Mouse (Mus musculus): Measurements from ENCODE around the gene Hexim2. TPM values are rescaled to one million over a fixed set of nuclear protein-coding genes. Genes with fewer than 3 reads are reported as not detected.
A peak's percentile ranks its signal among the peaks of the same experiment; 100 is the strongest.

The Hexim2 gene
- polyA plus RNA-seq, 1 experiment from 2014 or later, result 8.8 TPM

DNA sequence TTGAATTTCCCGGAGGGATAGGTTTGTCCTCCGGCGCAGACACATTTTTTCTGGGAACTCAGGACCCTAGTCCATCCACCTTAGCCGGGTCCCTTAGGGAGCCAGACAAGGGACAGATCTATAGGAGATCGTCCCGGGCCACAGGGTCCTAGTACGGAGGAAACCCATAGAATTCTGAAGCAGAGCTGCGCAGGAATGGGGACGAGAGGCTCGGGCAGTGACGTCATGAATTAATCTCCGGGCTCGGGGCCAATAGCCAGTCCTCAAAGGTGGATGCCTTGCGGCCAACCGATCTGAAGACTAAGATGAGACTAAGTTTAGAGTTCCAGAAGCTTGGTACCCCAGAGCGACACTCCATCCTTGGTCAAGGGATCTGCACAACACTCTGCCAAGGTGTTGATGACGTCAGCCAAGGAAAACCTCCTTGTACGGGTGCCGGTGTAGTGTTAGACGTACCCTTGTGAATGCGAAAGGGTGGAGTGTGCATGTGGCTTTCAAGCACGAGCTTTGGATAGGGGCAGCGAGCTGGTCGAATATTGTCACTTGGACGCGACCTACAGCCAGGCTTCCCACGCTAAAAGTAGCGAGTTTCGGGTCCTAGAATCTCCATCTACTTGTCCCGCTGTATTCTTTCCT is 30.2 kb upstream of the Hexim2 start:
- 3% methylated on average over 30 of the region's 30 CpGs for WGBS
- ATAC-seq, result peak; percentile 11

GRCm38 (mm10) chr11:103102725-103103349 is 29.4 kb upstream of the Hexim2 start:
- Histone ChIP-seq H3K9ac (peak overlapping the region; percentile 26), H3K4me3 (replicated peaks) (peak overlapping the region; percentile 59), H3K27me3 (replicated peaks) (peaks cover 9% of the 10 kb centered on the region; the same call in 1 of the 2 replicates), H3K27ac (0 out of 2 replicates have a peak overlapping the region, but pooled peaks have one; percentile 20), H3K4me2 (replicated peaks) (peak overlapping the region; percentile 95), H3K9me3 (no peaks in the 10 kb centered on the region), H3K36me3 (0 out of 2 replicates have a peak, but pooled peaks cover 3% of the 10 kb centered on the region), H3K4me1 (replicated peaks) (peaks cover 26% of the 10 kb centered on the region)
- peak; percentile 92 for ATAC-seq
- 2% methylated on average over 35 of the region's 35 CpGs for WGBS

More for the DNA sequence above, 30.2 kb upstream of the Hexim2 start:
- H3K4me1 ChIP-seq (replicated peaks), result peaks cover 34% of the 10 kb centered on the region
- peaks cover 9% of the 10 kb centered on the region; the same call in 1 of the 2 replicates for H3K27me3 ChIP-seq (replicated peaks)
- peak overlapping the region; percentile 59 for H3K4me3 ChIP-seq (replicated peaks)
- peak overlapping the region; percentile 95 for H3K4me2 ChIP-seq (replicated peaks)
- no peak overlapping the region for H3K27ac ChIP-seq
- 0 out of 2 replicates have a peak, but pooled peaks cover 3% of the 10 kb centered on the region for H3K36me3 ChIP-seq
- no peaks in the 10 kb centered on the region for H3K9me3 ChIP-seq
- peak overlapping the region; percentile 61 for H3K9ac ChIP-seq

DNA sequence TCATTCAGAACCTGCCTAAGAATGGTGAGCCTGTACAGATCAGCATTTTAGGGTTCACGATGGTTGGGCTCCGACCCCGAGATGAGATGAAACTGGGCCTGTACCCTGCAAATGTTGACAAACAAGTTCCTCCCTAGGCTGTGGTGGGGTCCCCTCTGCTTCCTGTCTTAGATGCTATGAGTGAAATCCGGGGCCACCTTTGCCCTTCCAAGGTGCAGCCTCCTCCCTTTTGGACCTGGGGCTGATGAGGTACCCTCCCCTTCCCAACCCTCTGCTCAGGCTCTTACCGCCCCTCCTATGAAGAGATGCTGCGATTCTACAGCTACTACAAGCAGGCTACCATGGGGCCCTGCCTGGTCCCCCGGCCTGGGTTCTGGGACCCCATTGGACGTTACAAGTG is 28.6 kb upstream of the Hexim2 start:
- Histone ChIP-seq H3K9me3 (no peaks in the 10 kb centered on the region), H3K27ac (no peak overlapping the region), H3K36me3 (0 out of 2 replicates have a peak, but pooled peaks cover 3% of the 10 kb centered on the region), H3K9ac (0 out of 2 replicates have a peak overlapping the region, but pooled peaks have one; percentile 8), H3K27me3 (replicated peaks) (peaks cover 9% of the 10 kb centered on the region; the same call in 1 of the 2 replicates), H3K4me1 (replicated peaks) (peaks cover 26% of the 10 kb centered on the region), H3K4me2 (replicated peaks) (peak overlapping the region; percentile 95), H3K4me3 (replicated peaks) (peak overlapping the region; percentile 59)
- WGBS, result 55% methylated on average over 8 of the region's 8 CpGs
- no peak for ATAC-seq

- H3K4me1 ChIP-seq (replicated peaks), result peaks cover 26% of the 10 kb centered on the region
- 64% methylated on average over 7 of the region's 7 CpGs for WGBS
- peak; percentile 4; the same call in 1 of the 2 replicates for ATAC-seq
- no peak overlapping the region for H3K27ac ChIP-seq
- H3K9me3 ChIP-seq, result no peaks in the 10 kb centered on the region
- no peak overlapping the region for H3K4me3 ChIP-seq (replicated peaks)
- H3K4me2 ChIP-seq (replicated peaks), result peak overlapping the region; percentile 31
- H3K9ac ChIP-seq, result no peak overlapping the region
- peaks cover 3% of the 10 kb centered on the region; the same call in 1 of the 2 replicates for H3K36me3 ChIP-seq
- H3K27me3 ChIP-seq (replicated peaks), result peaks cover 9% of the 10 kb centered on the region; the same call in 1 of the 2 replicates
Observed at GRCm38 (mm10) chr11:103104469-103104868, 27.8 kb upstream of the Hexim2 start.

DNA sequence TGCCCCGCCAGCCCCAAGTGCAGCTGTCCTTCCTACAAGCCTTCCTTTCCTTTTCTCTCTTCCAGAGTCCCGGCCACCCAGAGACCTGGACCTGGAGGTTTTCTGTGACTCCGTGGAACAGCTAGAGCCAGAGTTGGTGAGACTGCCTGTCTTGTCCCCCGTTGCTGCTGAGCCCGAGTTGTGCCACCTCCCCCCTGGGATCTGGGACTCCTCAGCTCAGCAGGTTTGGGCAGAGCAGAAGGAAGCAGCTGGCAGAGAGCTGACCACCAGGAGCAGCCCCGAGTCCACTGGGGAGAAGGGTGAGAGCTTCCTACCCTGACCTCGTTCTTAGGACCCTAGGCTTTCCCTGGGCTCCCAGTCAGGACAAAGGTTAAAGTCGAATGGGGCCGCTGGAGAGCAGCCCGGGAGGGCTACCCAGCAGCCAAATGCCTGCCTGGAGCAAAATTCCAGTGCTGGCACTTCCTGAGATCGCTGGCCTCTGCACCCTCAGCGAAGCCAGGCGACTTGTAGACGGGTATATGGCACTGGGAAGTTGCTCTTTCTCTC is 27.0 kb upstream of the Hexim2 start:
- ATAC-seq, result no peak
- Histone ChIP-seq H3K4me2 (replicated peaks) (peak overlapping the region; percentile 31; the same call in 1 of the 2 replicates), H3K36me3 (peaks cover 3% of the 10 kb centered on the region; the same call in 1 of the 2 replicates), H3K9me3 (no peaks in the 10 kb centered on the region), H3K9ac (no peak overlapping the region), H3K27me3 (replicated peaks) (peaks cover 9% of the 10 kb centered on the region; the same call in 1 of the 2 replicates), H3K4me3 (replicated peaks) (no peak overlapping the region), H3K4me1 (replicated peaks) (peaks cover 26% of the 10 kb centered on the region), H3K27ac (no peak overlapping the region)
- WGBS, result 50% methylated on average over 14 of the region's 14 CpGs

- Histone ChIP-seq H3K4me2 (replicated peaks) (peak overlapping the region; percentile 14; the same call in 1 of the 2 replicates), H3K36me3 (peaks cover 3% of the 10 kb centered on the region; the same call in 1 of the 2 replicates), H3K9ac (no peak overlapping the region), H3K4me1 (replicated peaks) (peaks cover 26% of the 10 kb centered on the region), H3K27ac (no peak overlapping the region), H3K27me3 (replicated peaks) (peaks cover 6% of the 10 kb centered on the region; the same call in 1 of the 2 replicates), H3K9me3 (no peaks in the 10 kb centered on the region), H3K4me3 (replicated peaks) (no peak overlapping the region)
- no peak for ATAC-seq
- WGBS, result 81% methylated on average over 6 of the region's 6 CpGs
Observed at GRCm38 (mm10) chr11:103105810-103106209, 26.4 kb upstream of the Hexim2 start.

- Histone ChIP-seq H3K4me3 (replicated peaks) (no peak overlapping the region), H3K9ac (no peak overlapping the region), H3K4me1 (replicated peaks) (peaks cover 22% of the 10 kb centered on the region), H3K36me3 (peaks cover 3% of the 10 kb centered on the region; the same call in 1 of the 2 replicates), H3K4me2 (replicated peaks) (no peak overlapping the region), H3K27me3 (replicated peaks) (peaks cover under 1% of the 10 kb centered on the region; the same call in 1 of the 2 replicates), H3K27ac (no peak overlapping the region), H3K9me3 (no peaks in the 10 kb centered on the region)
- ATAC-seq, result no peak
- 76% methylated on average over 4 of the region's 4 CpGs for WGBS
Observed at GRCm38 (mm10) chr11:103106386-103106785, 25.8 kb upstream of the Hexim2 start.

GRCm38 (mm10) chr11:103111301-103111700 is 20.9 kb upstream of the Hexim2 start:
- no peak for ATAC-seq
- H3K9ac ChIP-seq, result 0 out of 2 replicates have a peak overlapping the region, but pooled peaks have one; percentile 55
- H3K4me3 ChIP-seq (replicated peaks), result peak overlapping the region; percentile 38
- H3K9me3 ChIP-seq, result no peaks in the 10 kb centered on the region
- no peaks in the 10 kb centered on the region for H3K27me3 ChIP-seq (replicated peaks)
- peaks cover 21% of the 10 kb centered on the region; the same call in 1 of the 2 replicates for H3K4me1 ChIP-seq (replicated peaks)
- WGBS, result 16% methylated on average over 10 of the region's 10 CpGs
- H3K36me3 ChIP-seq, result peaks cover 3% of the 10 kb centered on the region; the same call in 1 of the 2 replicates
- peak overlapping the region; percentile 82 for H3K4me2 ChIP-seq (replicated peaks)
- H3K27ac ChIP-seq, result no peak overlapping the region

DNA sequence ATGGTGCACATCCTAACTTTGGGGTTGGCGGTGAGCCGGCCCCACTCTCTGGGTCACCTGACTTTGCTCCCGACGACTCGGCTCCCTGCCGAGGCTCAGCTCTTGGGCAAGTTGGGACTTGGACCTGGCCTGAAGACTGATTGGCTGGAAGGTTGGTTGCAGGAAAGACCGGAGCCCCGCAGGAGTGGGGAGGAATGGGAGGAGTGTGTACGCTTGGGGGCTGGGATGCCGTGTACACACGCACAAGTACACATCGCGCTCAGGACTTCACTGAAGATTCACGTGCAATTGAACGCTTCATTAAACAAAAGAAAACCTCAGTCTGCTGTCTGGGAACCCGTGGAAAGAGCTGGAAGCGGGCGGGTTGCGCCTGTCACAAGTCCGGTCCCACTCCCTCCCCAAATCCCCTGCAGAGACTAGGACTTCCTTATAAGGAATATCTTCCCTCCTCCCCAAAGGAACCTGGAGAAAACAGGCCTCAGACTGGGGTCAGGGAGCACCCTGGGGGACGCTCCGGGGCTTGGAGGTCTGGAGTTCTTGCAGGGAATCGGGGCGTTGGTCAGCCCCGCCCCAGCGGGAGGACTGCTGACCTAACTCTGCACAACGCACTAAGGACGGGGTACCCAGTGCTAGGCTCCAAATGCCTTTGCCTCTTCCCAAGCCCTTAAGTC is 20.2 kb upstream of the Hexim2 start:
- Histone ChIP-seq H3K9ac (peak overlapping the region; percentile 55), H3K27me3 (replicated peaks) (no peaks in the 10 kb centered on the region), H3K36me3 (no peaks in the 10 kb centered on the region; the same call in 1 of the 2 replicates), H3K9me3 (no peaks in the 10 kb centered on the region), H3K4me2 (replicated peaks) (peak overlapping the region; percentile 82), H3K27ac (peak overlapping the region; percentile 45), H3K4me3 (replicated peaks) (peak overlapping the region; percentile 38), H3K4me1 (replicated peaks) (peaks cover 21% of the 10 kb centered on the region; the same call in 1 of the 2 replicates)
- whole genome bisulfite sequencing, result 2% methylated on average over 28 of the region's 28 CpGs
- peak; percentile 32 for ATAC-seq

DNA sequence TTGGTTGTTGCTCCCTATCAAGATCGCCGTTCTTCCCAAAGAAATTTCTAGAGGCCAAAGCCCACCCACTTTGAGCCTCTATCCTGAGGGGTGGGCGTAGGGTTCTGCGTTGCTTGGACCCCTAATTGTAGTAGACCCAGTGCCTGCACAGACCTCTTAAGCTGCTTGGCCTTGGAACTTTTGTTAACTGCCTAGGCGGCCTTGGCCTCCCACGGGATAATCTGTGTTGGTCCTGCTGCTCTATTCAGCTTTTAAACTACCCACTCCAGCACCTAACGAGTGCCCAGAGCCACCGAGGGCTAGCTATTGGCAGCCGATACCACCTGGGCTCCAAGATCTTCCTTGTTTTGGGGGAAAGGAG is 19.7 kb upstream of the Hexim2 start:
- no peaks in the 10 kb centered on the region for H3K9me3 ChIP-seq
- WGBS, result 34% methylated on average over 9 of the region's 9 CpGs
- peak overlapping the region; percentile 45 for H3K27ac ChIP-seq
- H3K4me2 ChIP-seq (replicated peaks), result peak overlapping the region; percentile 82
- peaks cover 21% of the 10 kb centered on the region; the same call in 1 of the 2 replicates for H3K4me1 ChIP-seq (replicated peaks)
- ATAC-seq, result no peak
- peak overlapping the region; percentile 55; the same call in 1 of the 2 replicates for H3K9ac ChIP-seq
- no peaks in the 10 kb centered on the region; the same call in 1 of the 2 replicates for H3K36me3 ChIP-seq
- no peaks in the 10 kb centered on the region for H3K27me3 ChIP-seq (replicated peaks)
- peak overlapping the region; percentile 38 for H3K4me3 ChIP-seq (replicated peaks)

GRCm38 (mm10) chr11:103113005-103113404 is 19.2 kb upstream of the Hexim2 start:
- peak overlapping the region; percentile 82; the same call in 1 of the 2 replicates for H3K4me2 ChIP-seq (replicated peaks)
- H3K4me1 ChIP-seq (replicated peaks), result peaks cover 21% of the 10 kb centered on the region; the same call in 1 of the 2 replicates
- H3K27me3 ChIP-seq (replicated peaks), result no peaks in the 10 kb centered on the region
- H3K36me3 ChIP-seq, result no peaks in the 10 kb centered on the region; the same call in 1 of the 2 replicates
- no peak overlapping the region for H3K4me3 ChIP-seq (replicated peaks)
- H3K27ac ChIP-seq, result 0 out of 2 replicates have a peak overlapping the region, but pooled peaks have one; percentile 45
- no peaks in the 10 kb centered on the region for H3K9me3 ChIP-seq
- ATAC-seq, result no peak
- no peak overlapping the region for H3K9ac ChIP-seq
- WGBS, result 55% methylated on average over 12 of the region's 12 CpGs
